Mouse (Mus musculus) bone marrow macrophage, adult 2 months (primary cell): ENCODE measurements around the gene Ptpn11.

ENCODE experiments used
- CTCF ChIP-seq: IDR thresholded peaks from 2 replicates; pipeline ENCODE4 v1.5.1; 2012; ENCODE audit warnings: low read depth, mild to moderate bottlenecking, low read length, moderate library complexity
- POLR2A ChIP-seq: IDR thresholded peaks from 2 replicates; pipeline ENCODE4 v1.6.1; 2012; ENCODE audit warnings: mild to moderate bottlenecking, low read depth, low read length, borderline replicate concordance

GRCm38 (mm10) chr5:121112390-121112789, 78.8 kb downstream of the Ptpn11 start:
- 0 out of 2 replicates have a peak, but pooled peaks have one; percentile 34 for TF ChIP-seq CTCF
- TF ChIP-seq POLR2A = no peak
